Mouse (Mus musculus) adrenal gland, postnatal 25 days (tissue): Measurements from ENCODE around the gene Slc48a1. TPM values are rescaled to one million over a fixed set of nuclear protein-coding genes. Genes with fewer than 3 reads are reported as not detected.

ENCODE experiments used
- total RNA-seq: library from RNA; stranded (reverse); gene quantifications from 2 replicates; pipeline ENCODE4 v1.2.3, GENCODE M21; 2021

Gene Slc48a1
- total RNA-seq, 1 experiment from 2014 or later = 92.4 TPM

Other genes with a start within 250 kb of the Slc48a1 start
- 20.1 and 25.4 TPM in 2 replicates for gene Rpap3, start 72.7 kb upstream of the Slc48a1 start, total RNA-seq
- gene Endou, start 47.2 kb upstream of the Slc48a1 start, total RNA-seq = 0.71 and 0.82 TPM in 2 replicates
- 16.9 and 26.0 TPM in 2 replicates for gene Rapgef3, start 10.5 kb upstream of the Slc48a1 start, total RNA-seq
- gene Hdac7, start 66.0 kb downstream of the Slc48a1 start, total RNA-seq = 93.1 and 109 TPM in 2 replicates
- gene Vdr, start 132.1 kb downstream of the Slc48a1 start, total RNA-seq = 6.0 and 8.0 TPM in 2 replicates
- gene Tmem106c, start 185.7 kb downstream of the Slc48a1 start, total RNA-seq = 43.9 and 68.2 TPM in 2 replicates
- gene Col2a1, start 226.2 kb downstream of the Slc48a1 start, total RNA-seq = not detected in 2 replicates